Mouse (Mus musculus) lung, postnatal 25 days (tissue): ENCODE data around the gene Il31.
A peak's percentile ranks its signal among the peaks of the same experiment; 100 is the strongest.

Experiments used
- DNase-seq: peaks from one replicate; pipeline ENCODE4 v3.0.0; 2022; ENCODE audit warnings: low spot score

Il31 gene

DNA sequence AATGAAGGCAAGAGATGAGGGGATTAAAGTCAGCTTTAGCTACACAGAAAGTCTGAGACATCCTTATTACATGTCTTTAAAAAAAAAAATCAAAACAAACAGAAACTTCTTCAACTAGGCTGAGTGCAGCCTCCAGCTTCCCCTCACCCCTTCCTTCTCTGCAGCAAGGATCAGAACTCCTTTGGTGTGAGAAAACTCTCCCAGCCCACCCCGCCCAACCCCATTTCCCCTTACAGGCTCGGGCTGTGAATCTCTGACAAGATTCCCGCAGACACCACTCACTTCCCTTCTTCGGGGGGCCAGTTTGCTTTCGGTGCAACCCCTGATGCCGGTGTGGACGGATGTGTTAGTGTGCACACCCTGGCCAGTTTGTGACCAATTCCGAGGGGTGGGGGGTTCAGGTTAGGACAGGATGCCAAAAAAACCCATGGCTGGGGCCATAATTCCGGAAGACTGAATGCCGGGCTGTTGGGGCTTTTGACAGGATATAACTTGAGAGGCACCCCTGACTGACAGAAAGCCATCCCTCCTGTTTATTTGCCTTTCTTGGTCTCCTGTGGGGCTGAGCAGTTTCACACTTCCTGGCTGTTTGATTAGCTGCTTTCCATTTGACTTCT lies 18.4 kb downstream of the Il31 start:
- no peak for DNase-seq

GRCm38 (mm10) chr5:123464638-123465037 lies 24.7 kb downstream of the Il31 start:
- DNase-seq, result no peak

GRCm38 (mm10) chr5:123461420-123461819 lies 27.9 kb downstream of the Il31 start:
- DNase-seq, result no peak

DNA sequence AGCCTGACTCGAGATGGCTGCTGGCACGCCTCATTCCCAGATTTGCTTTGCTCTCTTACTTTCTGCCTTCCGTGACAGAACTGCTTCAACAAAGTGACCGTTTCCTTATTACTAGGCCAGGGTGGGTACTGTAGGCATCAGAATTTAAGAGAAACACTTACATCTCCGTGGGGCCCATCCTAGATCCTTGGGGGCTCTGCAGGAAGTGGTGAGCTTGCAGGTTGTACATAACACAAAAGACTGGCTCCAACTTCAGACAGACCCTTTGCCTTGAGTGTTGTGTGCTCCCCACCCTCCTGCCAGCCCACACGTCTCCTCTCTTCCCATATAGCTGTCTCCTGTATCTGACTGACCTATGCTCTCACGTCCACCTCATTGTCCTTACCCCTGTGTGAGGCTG lies 37.4 kb downstream of the Il31 start:
- no peak for DNase-seq

DNA sequence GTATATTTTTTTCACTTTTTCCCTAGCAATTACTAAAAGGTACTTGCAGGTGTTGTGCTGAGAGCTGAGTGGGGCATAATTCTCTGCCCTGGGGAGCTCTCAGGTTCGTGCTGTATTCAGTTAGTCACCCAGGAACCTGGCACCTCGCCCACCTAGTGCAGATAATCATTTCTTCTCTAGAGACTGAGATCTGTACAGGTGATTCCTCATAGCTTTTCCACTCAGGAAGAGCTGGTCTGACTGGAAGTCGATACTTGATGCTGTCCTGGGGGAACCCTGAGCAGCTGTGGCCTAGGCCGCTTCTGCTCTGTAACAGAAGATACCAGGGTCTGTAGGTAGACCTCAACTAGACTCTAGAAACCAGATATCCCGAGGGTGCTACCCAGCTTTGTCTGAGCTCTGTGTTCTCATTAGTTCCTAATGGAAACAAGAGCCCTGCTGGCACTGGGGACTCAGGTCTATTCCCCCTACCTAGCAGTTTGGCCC lies 44.4 kb downstream of the Il31 start:
- no peak for DNase-seq

DNA sequence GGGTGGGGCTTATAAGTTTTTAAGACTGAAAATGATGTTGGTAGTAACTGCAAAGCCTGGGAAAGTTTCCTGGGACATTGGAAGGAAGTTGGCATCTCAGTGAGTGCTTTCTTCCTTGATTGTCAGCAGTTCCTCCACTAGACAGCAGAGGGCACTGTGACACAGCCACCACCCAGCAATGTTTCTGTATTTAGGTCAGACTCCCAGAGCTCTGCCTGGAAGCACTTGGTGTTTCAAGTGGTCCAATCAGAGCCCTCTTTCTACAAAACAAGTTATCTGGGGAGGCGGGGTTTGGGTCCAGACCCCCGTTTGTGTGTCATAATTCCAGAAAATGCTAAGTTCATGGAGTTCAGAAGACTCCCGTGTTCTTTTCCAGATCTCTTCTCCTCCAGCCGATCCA lies 45.2 kb downstream of the Il31 start:
- peak; percentile 60 for DNase-seq

DNA sequence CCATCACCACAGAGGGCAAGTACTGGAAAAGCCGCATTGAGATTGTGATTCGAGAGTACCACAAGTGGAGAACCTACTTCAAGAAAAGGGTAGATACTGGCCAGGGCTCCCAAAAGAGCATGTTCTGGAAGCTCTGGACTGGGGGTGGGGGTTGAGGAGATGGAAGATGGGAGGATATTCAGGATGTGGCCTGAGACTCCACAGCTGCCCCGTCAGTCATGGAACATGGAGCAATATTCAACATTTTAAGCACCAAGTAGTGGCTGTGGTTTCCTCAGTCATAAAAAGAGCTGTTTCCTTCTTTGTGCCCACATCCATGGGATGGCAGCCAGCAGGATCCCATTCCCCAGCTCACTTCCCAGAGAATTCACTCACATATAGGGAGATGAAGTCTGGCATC lies 47.0 kb downstream of the Il31 start:
- DNase-seq, result no peak

GRCm38 (mm10) chr5:123440664-123441063 lies 48.6 kb downstream of the Il31 start:
- DNase-seq, result no peak

- DNase-seq, result no peak
Measured at GRCm38 (mm10) chr5:123439941-123440340, 49.3 kb downstream of the Il31 start.

GRCm38 (mm10) chr5:123439312-123439711 lies 50.0 kb downstream of the Il31 start:
- DNase-seq, result no peak

DNA sequence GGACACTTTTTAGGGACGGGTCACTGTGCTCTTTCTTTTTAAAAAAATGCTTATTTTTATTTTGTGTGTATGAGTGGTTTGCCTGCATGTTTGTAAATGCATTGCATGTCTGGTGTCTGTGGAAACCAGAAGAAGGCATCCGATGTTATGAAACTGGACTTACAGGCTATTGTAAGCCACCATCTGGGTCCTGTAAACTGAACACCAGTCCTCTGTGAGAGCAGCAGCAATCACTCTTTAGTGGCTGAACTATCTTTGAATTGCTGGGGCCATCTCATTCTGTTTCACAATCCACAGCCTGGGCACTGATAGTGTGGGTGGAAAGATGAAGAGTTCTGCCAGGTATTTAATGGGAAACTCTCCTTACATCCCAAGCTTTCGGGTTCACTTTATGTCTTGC lies 50.9 kb downstream of the Il31 start:
- DNase-seq, result no peak

- peak; percentile 72 for DNase-seq
Measured at GRCm38 (mm10) chr5:123436780-123437175, 52.5 kb downstream of the Il31 start.

- peak; percentile 40 for DNase-seq
Measured at GRCm38 (mm10) chr5:123436071-123436779, 53.1 kb downstream of the Il31 start.

- no peak for DNase-seq
Measured at GRCm38 (mm10) chr5:123432305-123432874, 56.9 kb downstream of the Il31 start.

DNA sequence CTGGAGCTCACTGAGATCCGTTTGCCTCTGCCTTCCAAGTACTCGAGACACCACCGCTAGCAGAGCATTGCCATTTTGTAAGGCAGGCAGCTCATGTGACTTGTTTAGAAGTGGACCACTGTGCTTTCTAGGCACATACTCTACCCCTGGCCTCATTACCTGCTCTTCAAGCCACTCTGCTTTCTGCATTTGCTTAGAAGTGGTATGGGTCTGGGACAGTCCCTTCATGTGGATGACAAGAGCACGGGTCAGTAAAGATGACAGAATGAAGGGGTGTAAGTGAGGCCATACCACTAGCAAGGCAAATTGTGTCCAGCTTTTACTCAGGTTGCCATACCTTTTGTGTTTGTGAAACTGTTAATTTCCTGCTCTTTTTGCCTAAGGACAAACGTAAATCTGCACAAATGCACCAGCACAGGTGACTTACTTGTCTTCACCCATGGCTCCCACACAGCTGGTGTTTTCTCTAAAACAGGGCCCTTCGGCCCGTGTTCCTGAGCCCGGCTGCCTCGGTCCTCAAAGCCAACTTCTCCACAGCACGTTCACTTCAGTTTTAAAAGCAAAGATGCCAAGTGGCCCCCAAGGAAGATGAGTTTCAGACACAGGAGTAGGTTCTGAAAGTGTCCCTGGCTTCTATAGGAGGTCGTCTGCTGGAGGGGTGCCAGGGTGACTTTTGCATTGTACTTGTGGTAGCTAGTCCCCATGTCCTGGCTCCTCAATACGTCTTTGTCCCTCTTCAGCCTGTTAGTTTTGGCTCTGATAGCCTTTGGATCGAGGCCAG lies 57.6 kb downstream of the Il31 start:
- peak; percentile 61 for DNase-seq
